Mouse (Mus musculus) MEL (cell line): ENCODE data around the gene Adh6b.

ENCODE experiments used
- CTCF ChIP-seq, 3 experiments: IDR thresholded peaks in 2 of 3; conservative IDR thresholded peaks in 1 of 3; 2 replicates each; pipeline ENCODE4 v1.5.1; 2011 to 2012; ENCODE audit warnings: low read length in 3 of 3, low read depth in 2 of 3, mild to moderate bottlenecking in 2 of 3, improper control_type of control experiment in 1 of 3, inconsistent platforms in 1 of 3, mixed read lengths in 1 of 3, moderate library complexity in 1 of 3; ENCODE audit not compliant: control insufficient read depth in 1 of 3, insufficient read depth in 1 of 3, poor library complexity in 1 of 3, severe bottlenecking in 1 of 3
- HCFC1 ChIP-seq: IDR thresholded peaks from 2 replicates; pipeline ENCODE4 v1.6.1; 2012; ENCODE audit warnings: low read depth, mild to moderate bottlenecking, inconsistent platforms, low read length, improper control_type of control experiment, moderate library complexity
- MAFK ChIP-seq: IDR thresholded peaks from 2 replicates; pipeline ENCODE4 v1.6.1; 2011; ENCODE audit warnings: low read depth, mild to moderate bottlenecking, low read length, improper control_type of control experiment, borderline replicate concordance
- MEF2A ChIP-seq: IDR thresholded peaks from 2 replicates; pipeline ENCODE4 v1.6.1; 2014; ENCODE audit warnings: low read depth, mild to moderate bottlenecking, inconsistent platforms, low read length, improper control_type of control experiment; ENCODE audit not compliant: poor library complexity, insufficient replicate concordance, severe bottlenecking; ENCODE audit errors: extremely low read depth
- MYC ChIP-seq: IDR thresholded peaks from 2 replicates; pipeline ENCODE4 v1.6.1; 2011; ENCODE audit warnings: low read depth, mild to moderate bottlenecking, low read length, improper control_type of control experiment, moderate library complexity
- POLR2AphosphoS2 ChIP-seq: IDR thresholded peaks from 2 replicates; pipeline ENCODE4 v1.6.1; 2011; ENCODE audit warnings: low read length, improper control_type of control experiment
- USF1 ChIP-seq: IDR thresholded peaks from 2 replicates; pipeline ENCODE4 v1.6.1; 2014; ENCODE audit warnings: low read depth, mild to moderate bottlenecking, inconsistent platforms, low read length, improper control_type of control experiment, moderate library complexity
- ZC3H11A ChIP-seq: IDR thresholded peaks from 2 replicates; pipeline ENCODE4 v1.6.1; 2012; ENCODE audit warnings: low read depth, mild to moderate bottlenecking, inconsistent platforms, low read length, improper control_type of control experiment

DNA sequence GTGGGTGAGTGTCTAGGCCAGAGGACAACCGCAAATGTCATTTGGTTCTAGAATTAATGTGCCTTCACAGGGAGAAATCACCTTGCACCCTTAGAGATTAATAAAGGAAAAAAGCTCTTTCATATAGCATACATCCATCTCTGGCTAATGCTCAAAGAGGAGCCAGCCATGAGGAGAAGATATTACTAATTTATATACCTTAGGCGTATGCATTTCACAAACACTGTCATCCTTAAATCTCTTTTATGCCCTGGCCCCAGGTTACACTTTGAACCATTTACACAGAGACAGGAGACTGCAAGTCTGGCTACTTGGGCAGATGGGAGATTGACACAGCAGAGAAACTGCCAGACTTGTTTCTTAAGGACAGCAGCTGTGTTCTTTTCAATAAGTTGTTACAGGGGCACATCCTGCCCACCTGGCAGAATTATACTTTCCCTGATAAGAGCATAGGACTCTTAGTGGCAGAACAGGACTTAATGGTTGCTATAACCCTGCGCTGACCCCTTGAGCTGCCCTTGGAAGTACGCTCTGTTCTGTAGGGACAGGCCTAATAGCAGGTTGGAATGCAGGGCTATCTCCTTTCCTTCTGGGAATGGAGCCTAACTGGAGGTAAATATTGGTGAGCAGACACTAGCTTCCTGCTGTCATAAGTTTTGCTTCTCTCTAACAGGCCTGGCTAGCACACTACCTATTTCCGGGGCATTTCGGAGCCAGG, 37.6 kb upstream of the Adh6b start:
- no peak for TF ChIP-seq CTCF (IDR thresholded peaks at IDR 0.05 in 2 of 3, conservative IDR thresholded peaks at IDR 0.05 in 1 of 3; ENCODE audit: control insufficient read depth in 1 of 3, insufficient read depth in 1 of 3, low read depth in 2 of 3, low read length in 3 of 3, poor library complexity in 1 of 3, severe bottlenecking in 1 of 3)
- TF ChIP-seq MEF2A: no peak
- no peak for TF ChIP-seq USF1
- no peak for TF ChIP-seq ZC3H11A
- no peak for TF ChIP-seq MAFK
- TF ChIP-seq HCFC1: no peak
- TF ChIP-seq POLR2AphosphoS2: no peak
- TF ChIP-seq MYC: no peak
